Mouse (Mus musculus) hindbrain, embryonic 11.5 days (tissue): ENCODE results near the gene Slc25a53. TPM values are rescaled to one million over a fixed set of nuclear protein-coding genes. Genes with fewer than 3 reads are reported as not detected.
"Not testable (repeated sequence)": the region's sequence is repeated elsewhere in the genome, so short reads cannot be mapped to it uniquely, and the experiment has no call there.

Experiments used
- ATAC-seq: fragments of 200-750 bp; cut with Nextera tagmentation; 2 replicates; pipeline ENCODE4 v1.8.0; 2017; ENCODE audit warnings: mild to moderate bottlenecking, moderate TSS enrichment, moderate library complexity; ENCODE audit not compliant: low FRiP score
- DNase-seq: peaks from one replicate; pipeline ENCODE4 v3.0.0-alpha.2; 2015; ENCODE audit warnings: low spot score
- H3K27ac ChIP-seq: fragments of 300-500 bp; sonication (generic); 2 replicates; pipeline ENCODE4 v1.5.1; 2014; ENCODE audit warnings: mild to moderate bottlenecking, low read depth, low read length
- H3K27me3 ChIP-seq: fragments of 300-500 bp; sonication (generic); 2 replicates; pipeline ENCODE4 v1.6.1; 2014; ENCODE audit warnings: mild to moderate bottlenecking, low read length, moderate library complexity, mixed read lengths; ENCODE audit not compliant: control insufficient read depth, insufficient read depth
- H3K36me3 ChIP-seq: fragments of 300-500 bp; sonication (generic); 2 replicates; pipeline ENCODE4 v1.6.1; 2014; ENCODE audit warnings: mild to moderate bottlenecking, low read length, moderate library complexity, mixed read lengths; ENCODE audit not compliant: control insufficient read depth, insufficient read depth
- H3K4me1 ChIP-seq: fragments of 300-500 bp; sonication (generic); replicated peaks from 2 replicates; pipeline ENCODE4 v1.6.1; 2014; ENCODE audit warnings: low read length, mixed read lengths; ENCODE audit not compliant: control insufficient read depth, insufficient read depth
- H3K4me2 ChIP-seq: fragments of 300-500 bp; sonication (generic); replicated peaks from 2 replicates; pipeline ENCODE4 v1.6.1; 2014; ENCODE audit warnings: mild to moderate bottlenecking, low read depth, low read length
- H3K4me3 ChIP-seq: fragments of 300-500 bp; sonication (generic); 2 replicates; pipeline ENCODE4 v1.5.1; 2014; ENCODE audit warnings: low read depth, low read length
- H3K9ac ChIP-seq: fragments of 300-500 bp; sonication (generic); 2 replicates; pipeline ENCODE4 v1.6.1; 2014; ENCODE audit warnings: low read depth, low read length
- H3K9me3 ChIP-seq: fragments of 300-500 bp; sonication (generic); 2 replicates; pipeline ENCODE4 v1.6.1; 2016; ENCODE audit warnings: low read length; ENCODE audit not compliant: control insufficient read depth
- WGBS: fragments of 180-500 bp; shearing (Covaris S2); extraction: QIAGEN DNeasy Blood & Tissue Kit; methylation state at CpG from one replicate; pipeline ENCODE4 v1.1.7; 2014; 5-methylcytosine and 5-hydroxymethylcytosine counted together
- polyA plus RNA-seq: library from polyadenylated mRNA; unstranded; fragments of >200 nt; fragmentation: Nextera tagmentation; extraction: Ambion mirVana; gene quantifications from 2 replicates; pipeline ENCODE4 v1.2.1, GENCODE M21; 2014

Gene Slc25a53
- polyA plus RNA-seq, 1 experiment from 2014 or later: 12.9 TPM

GRCm38 (mm10) chrX:136991274-136991673 is 46.8 kb downstream of the Slc25a53 start:
- Histone ChIP-seq H3K4me1 (no peaks in the 10 kb centered on the region), H3K9ac (no peak overlapping the region), H3K4me2 (no peak overlapping the region), H3K27me3 (no peaks in the 10 kb centered on the region), H3K36me3 (no peaks in the 10 kb centered on the region), H3K4me3 (no peak overlapping the region), H3K27ac (no peak overlapping the region), H3K9me3 (no peaks in the 10 kb centered on the region)
- 51% methylated on average over 2 of the region's 2 CpGs for WGBS
- ATAC-seq (no peak), DNase-seq (no peak)

- Histone ChIP-seq H3K27ac (no peak overlapping the region), H3K4me3 (no peak overlapping the region), H3K27me3 (no peaks in the 10 kb centered on the region), H3K36me3 (no peaks in the 10 kb centered on the region), H3K4me2 (no peak overlapping the region), H3K9me3 (no peaks in the 10 kb centered on the region), H3K4me1 (no peaks in the 10 kb centered on the region), H3K9ac (no peak overlapping the region)
- ATAC-seq (no peak), DNase-seq (no peak)
These were observed 52.1 kb downstream of the Slc25a53 start for GRCm38 (mm10) chrX:136986039-136986438.

DNA sequence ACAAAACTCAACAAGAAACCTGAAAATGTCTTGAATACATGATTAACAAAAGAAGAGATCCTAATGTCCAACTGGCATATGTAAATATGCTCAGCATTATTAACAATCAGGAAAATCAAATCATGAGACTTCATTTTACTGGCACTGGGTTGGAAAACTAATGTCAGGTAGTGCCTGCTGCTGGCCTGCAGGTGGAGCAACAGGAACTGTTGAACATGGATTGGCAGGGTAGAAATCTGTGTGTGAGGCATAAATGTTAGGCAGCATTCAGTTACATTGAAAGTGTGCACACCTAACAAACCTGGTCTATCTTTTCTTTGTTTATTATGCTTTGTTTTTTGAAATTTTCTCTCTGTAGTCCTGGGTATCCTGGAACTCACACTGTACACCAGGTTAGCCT is 59.5 kb downstream of the Slc25a53 start:
- DNase-seq (no peak), ATAC-seq (no peak)
- no peak overlapping the region for H3K27ac ChIP-seq
- no peaks in the 10 kb centered on the region for H3K36me3 ChIP-seq
- no peak overlapping the region for H3K9ac ChIP-seq
- H3K4me1 ChIP-seq: no peaks in the 10 kb centered on the region
- no peaks in the 10 kb centered on the region for H3K27me3 ChIP-seq
- no peak overlapping the region for H3K4me3 ChIP-seq
- no peak overlapping the region for H3K4me2 ChIP-seq
- H3K9me3 ChIP-seq: no peaks in the 10 kb centered on the region

DNA sequence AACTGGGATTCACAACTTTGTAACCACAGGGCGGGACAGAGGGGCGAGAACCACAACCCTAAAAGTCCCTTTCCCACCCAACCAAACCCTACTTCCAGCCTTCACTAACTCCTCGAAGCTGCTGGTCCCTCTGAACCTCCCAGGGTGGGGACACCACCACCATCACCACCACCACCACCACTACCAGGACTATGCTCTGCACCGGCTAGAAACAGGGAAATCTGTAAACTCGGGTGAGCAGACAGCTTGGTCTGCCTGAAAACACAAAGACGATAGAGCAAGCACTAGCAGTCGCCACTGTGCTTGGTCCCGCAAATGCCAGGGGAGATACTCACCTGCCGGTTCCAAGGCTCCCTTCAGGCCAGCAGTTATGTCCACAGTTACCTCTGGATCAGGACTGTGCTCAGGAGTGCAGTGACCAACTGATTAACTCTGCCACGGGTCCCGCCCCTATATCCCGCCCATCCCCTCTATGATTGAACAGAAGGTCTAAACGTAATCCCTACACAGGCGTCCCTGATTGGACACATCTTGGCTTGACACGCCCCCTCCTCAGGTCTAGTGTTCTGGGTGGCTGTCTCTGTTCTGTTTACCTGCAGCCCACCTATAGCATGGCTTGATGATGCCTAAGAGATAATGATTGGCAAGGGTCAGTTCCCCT is 61.5 kb downstream of the Slc25a53 start, which contains the start of the genes Tmsb15l and Tmsb15b1:
TSS of gene Tmsb15l (minus strand) at position 446 of the 661 bp plus-strand sequence.
TSS of gene Tmsb15b1 (minus strand) at position 451 of the 661 bp plus-strand sequence.
- peak; percentile 72 for DNase-seq
- H3K4me3 ChIP-seq: peak within 1 kb of the TSS; percentile 35
- 24% methylated on average over 15 of the region's 15 CpGs for WGBS
- no peak within 1 kb of the TSS for H3K27ac ChIP-seq
- H3K9me3 ChIP-seq: no peaks in the 10 kb centered on the region
- ATAC-seq: peak; percentile 100
- H3K27me3 ChIP-seq: no peaks in the 10 kb centered on the region
- H3K4me2 ChIP-seq: peak within 1 kb of the TSS; percentile 49
- no peaks in the 10 kb centered on the region for H3K36me3 ChIP-seq
- H3K4me1 ChIP-seq: no peaks in the 10 kb centered on the region
- H3K9ac ChIP-seq: no peak within 1 kb of the TSS

- H3K4me1 ChIP-seq, ATAC-seq, H3K36me3 ChIP-seq, H3K9ac ChIP-seq, H3K27ac ChIP-seq, H3K27me3 ChIP-seq, DNase-seq, H3K9me3 ChIP-seq: not testable (repeated sequence)
- WGBS: 86% methylated on average over 6 of the region's 6 CpGs
- peak within 1 kb of the TSS; percentile 49 for H3K4me2 ChIP-seq
- H3K4me3 ChIP-seq: peak within 1 kb of the TSS; percentile 35
These were observed 62.7 kb downstream of the Slc25a53 start, which contains the start of gene Tmsb15b2 for GRCm38 (mm10) chrX:136975397-136975796. Gene Tmsb15b2, minus strand, starts transcription at chrX:136975497.

- Histone ChIP-seq H3K27ac (no peak overlapping the region), H3K9me3 (no peaks in the 10 kb centered on the region), H3K36me3 (no peaks in the 10 kb centered on the region), H3K4me1 (no peaks in the 10 kb centered on the region), H3K9ac (no peak overlapping the region), H3K4me2 (no peak overlapping the region), H3K27me3 (no peaks in the 10 kb centered on the region), H3K4me3 (no peak overlapping the region)
- DNase-seq (peak; percentile 14), ATAC-seq (no peak)
- WGBS: 33% methylated on average over 2 of the region's 2 CpGs
These were observed 78.4 kb downstream of the Slc25a53 start for GRCm38 (mm10) chrX:136959688-136960087.

- H3K36me3 ChIP-seq, H3K27ac ChIP-seq, H3K4me1 ChIP-seq, H3K9me3 ChIP-seq, H3K27me3 ChIP-seq, DNase-seq, H3K4me3 ChIP-seq, H3K9ac ChIP-seq: not testable (repeated sequence)
- WGBS: 66% methylated on average over 5 of the region's 5 CpGs
- H3K4me2 ChIP-seq: peak overlapping the region; percentile 14; the same call in 1 of the 2 replicates
- peak; percentile 28; the same call in 1 of the 2 replicates for ATAC-seq
These were observed 79.8 kb downstream of the Slc25a53 start for GRCm38 (mm10) chrX:136958300-136958699.

DNA sequence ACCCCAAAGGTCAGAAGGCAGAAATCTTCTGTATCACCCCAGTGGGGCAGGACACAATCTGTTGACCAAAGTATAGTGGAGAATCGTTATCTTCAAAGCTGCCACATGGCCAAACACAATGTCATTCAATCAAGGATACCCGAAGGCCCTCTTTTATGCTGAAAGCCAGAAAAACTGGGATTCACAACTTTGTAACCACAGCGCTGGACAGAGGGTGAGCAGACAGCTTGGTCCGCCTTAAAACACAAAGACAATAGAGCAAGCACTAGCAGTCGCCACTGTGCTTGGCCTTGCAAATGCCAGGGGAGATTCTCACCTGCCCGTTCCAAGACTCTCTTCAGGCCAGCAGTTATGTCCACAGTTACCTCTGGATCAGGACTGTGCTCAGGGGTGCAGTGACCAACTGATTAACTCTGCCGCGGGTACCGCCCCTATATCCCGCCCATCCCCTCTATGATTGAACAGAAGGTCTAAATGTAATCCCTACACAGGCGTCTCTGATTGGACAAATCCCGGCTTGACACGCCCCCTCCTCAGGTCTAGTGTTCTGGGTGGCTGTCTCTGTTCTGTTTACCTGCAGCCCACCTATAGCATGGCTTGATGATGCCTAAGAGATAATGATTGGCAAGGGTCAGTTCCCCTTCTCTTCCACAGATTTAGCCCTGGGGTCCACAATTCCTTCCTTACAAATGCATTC is 80.4 kb downstream of the Slc25a53 start:
- not testable (repeated sequence) for H3K9ac ChIP-seq, H3K36me3 ChIP-seq, H3K4me1 ChIP-seq, H3K27me3 ChIP-seq, H3K9me3 ChIP-seq, H3K27ac ChIP-seq
- WGBS: 22% methylated on average over 13 of the region's 13 CpGs
- peak overlapping the region; percentile 22; the same call in 1 of the 2 replicates for H3K4me3 ChIP-seq
- DNase-seq (peak; percentile 53), ATAC-seq (peak; percentile 98)
- H3K4me2 ChIP-seq: peak overlapping the region; percentile 14; the same call in 1 of the 2 replicates

DNA sequence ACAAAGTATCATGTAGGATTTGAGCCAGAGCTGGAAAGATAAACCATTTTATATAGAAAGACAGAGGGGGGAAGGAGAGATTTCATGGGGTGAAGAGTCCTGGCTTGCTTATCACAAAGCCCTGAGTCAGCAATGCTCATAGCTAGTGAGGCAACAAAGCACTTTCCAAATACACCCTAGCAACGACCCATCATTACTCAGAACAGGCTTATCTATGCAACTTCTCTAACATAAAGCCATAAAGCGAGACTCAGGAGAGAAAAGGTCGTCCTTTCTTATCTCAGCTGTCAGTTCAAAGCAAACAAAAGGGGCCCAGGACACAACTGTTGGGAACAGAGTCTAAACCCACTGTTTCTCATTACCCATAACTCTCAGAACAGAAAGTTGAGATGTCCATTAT is 100.1 kb downstream of the Slc25a53 start:
- H3K27me3 ChIP-seq: no peaks in the 10 kb centered on the region
- H3K4me1 ChIP-seq: no peaks in the 10 kb centered on the region
- no peak overlapping the region for H3K27ac ChIP-seq
- H3K4me3 ChIP-seq: no peak overlapping the region
- no peaks in the 10 kb centered on the region for H3K9me3 ChIP-seq
- H3K9ac ChIP-seq: no peak overlapping the region
- H3K36me3 ChIP-seq: no peaks in the 10 kb centered on the region
- 65% methylated on average over 3 of the region's 3 CpGs for WGBS
- no peak for ATAC-seq
- no peak overlapping the region for H3K4me2 ChIP-seq
- DNase-seq: no peak
